ENCODE assay signal across 8 mouse cellular contexts in genomic region chr6:30304399-30304917, GRCm38 (mm10). TPM values are rescaled to one million over a fixed set of nuclear protein-coding genes. Genes with fewer than 3 reads are reported as not detected.
DNase-seq lines count a peak whose midpoint lies in the region; ATAC-seq lines count a peak whose summit lies in the region.

Gene Ube2h, minus strand, starts transcription at chr6:30304539.

- H3K27ac ChIP-seq in intestine, embryonic 14.5 days (ENCODE audit: low read depth), result peak within 1 kb of the TSS; percentile 89

- H3K4me1 ChIP-seq in intestine, embryonic 14.5 days (replicated peaks; ENCODE audit: control insufficient read depth, insufficient read depth, low read length), result peaks cover 39% of the 10 kb centered on the region

- H3K9ac ChIP-seq in intestine, embryonic 14.5 days (ENCODE audit: low read length), result peak within 1 kb of the TSS; percentile 82

- no peaks in the 10 kb centered on the region for H3K9me3 ChIP-seq in intestine, embryonic 14.5 days (ENCODE audit: control insufficient read depth, low read length)

- peak; percentile 99 to 100 for DNase-seq in adrenal gland, adult (ENCODE audit: inconsistent age in 2 of 2, low spot score in 1 of 2)
- DNase-seq in embryo, embryonic 10.5 days (ENCODE audit: low spot score), result peak; percentile 99
- peak; percentile 99 for DNase-seq in gastrocnemius, postnatal 25 days
- DNase-seq in intestine, embryonic 14.5 days (ENCODE audit: low spot score), result peak; percentile 100
- DNase-seq in left cerebral cortex, postnatal 14 days (ENCODE audit: low spot score in 2 of 2), result peak; percentile 99
- peak; percentile 98 for DNase-seq in mesoderm, embryonic 11.5 days (ENCODE audit: low read depth, low spot score)
- peak; percentile 97 to 98 for DNase-seq in right cerebral cortex, postnatal 36 days (ENCODE audit: low spot score in 2 of 2)
- peak; percentile 100 for DNase-seq in yolk sac, embryonic 10.5 days (ENCODE audit: low spot score)

- H3K4me2 ChIP-seq in intestine, embryonic 14.5 days (ENCODE audit: low read length), result peak within 1 kb of the TSS; percentile 86

- H3K4me3 ChIP-seq in intestine, embryonic 14.5 days (ENCODE audit: low read depth, low read length), result peak within 1 kb of the TSS; percentile 77

- H3K27me3 ChIP-seq in intestine, embryonic 14.5 days (replicated peaks; ENCODE audit: control insufficient read depth, insufficient read depth, low read length), result no peaks in the 10 kb centered on the region

- ATAC-seq in intestine, embryonic 14.5 days (replicated peaks; ENCODE audit: low FRiP score, low TSS enrichment, low read depth), result peak; percentile 95

- intact Hi-C loops in left cerebral cortex, postnatal 14 days (cut with DNase I), result no loop called here

- no peaks in the 10 kb centered on the region for H3K36me3 ChIP-seq in intestine, embryonic 14.5 days (ENCODE audit: control insufficient read depth, insufficient read depth, low read length)

- WGBS in intestine, embryonic 14.5 days, result under 1% methylated on average over 33 of the region's 33 CpGs

RNA-seq across cellular contexts. Expression of gene Ube2h, which starts in this region (rescaled TPM):
- total RNA-seq in gastrocnemius, postnatal 25 days (2021), result 10 to 100 TPM; 50.4 to 62.2 TPM
- 50.5 and 50.8 TPM in 2 replicates for polyA plus RNA-seq in intestine, embryonic 14.5 days (2014; fragmentation: Nextera tagmentation; extraction: Ambion mirVana)
- total RNA-seq in left cerebral cortex, postnatal 14 days (2021), result 10 to 100 TPM; 93.9 to 94.4 TPM

Comparison
In these comparisons a context has a peak if more than half of its experiments do, and no peak if none do; other contexts are left out.
1. Peak in every context shown above with its lines: DNase-seq, ATAC-seq, H3K4me3 ChIP-seq and H3K27ac ChIP-seq.